Mouse (Mus musculus) neural tube, embryonic 10.5 days (tissue): ENCODE results near the gene Fstl3.

Experiments
- DNase-seq: peaks from one replicate; pipeline ENCODE4 v3.0.0-alpha.2; 2017; ENCODE audit warnings: low spot score; ENCODE audit errors: extremely low spot score

Gene Fstl3

DNA sequence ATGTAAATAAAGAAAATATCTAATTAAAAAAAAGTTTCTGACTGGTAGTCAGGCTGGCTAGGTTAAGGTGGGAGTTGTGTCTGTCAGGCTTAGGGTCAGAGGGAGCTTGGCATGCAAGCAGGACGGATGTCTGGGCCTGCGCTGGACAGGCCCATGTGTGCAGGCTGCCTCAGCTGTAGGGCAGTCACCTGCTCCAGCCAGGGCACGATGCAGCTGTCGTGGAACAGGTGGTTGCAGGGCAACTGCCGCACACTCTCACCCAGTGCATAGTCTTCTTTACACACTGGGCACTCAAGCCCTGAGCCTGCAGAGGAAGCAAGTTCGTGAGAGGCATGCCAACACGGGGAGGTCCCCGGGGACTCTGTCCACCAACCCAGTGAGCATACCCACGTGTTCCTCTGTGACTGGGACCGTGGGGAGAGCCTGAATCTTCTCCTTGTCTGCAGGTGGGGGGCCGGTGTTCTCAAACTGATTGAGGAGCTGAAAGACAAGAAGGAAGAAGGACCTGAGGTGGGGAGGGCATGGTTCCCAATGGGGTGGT, 16.4 kb upstream of the Fstl3 start:
- DNase-seq, result no peak

DNA sequence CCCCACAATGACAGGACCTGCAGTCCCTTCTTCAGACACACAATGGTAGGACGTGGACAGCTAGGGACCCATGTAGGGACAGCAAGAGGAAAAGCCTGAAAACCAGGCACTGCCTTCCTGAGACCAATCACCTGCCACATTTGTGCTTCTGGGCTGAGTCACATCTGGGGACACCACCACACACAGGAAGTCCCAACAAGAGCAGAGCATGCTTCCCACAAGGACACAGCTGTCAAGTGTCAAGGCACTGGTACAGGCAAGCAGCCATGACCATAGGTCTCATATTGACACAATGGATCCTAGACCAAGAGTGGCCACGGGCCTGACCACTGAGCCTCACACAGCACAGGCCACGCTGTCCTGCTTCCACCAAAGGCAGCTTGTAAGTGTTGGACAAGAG, 14.2 kb upstream of the Fstl3 start:
- no peak for DNase-seq

DNA sequence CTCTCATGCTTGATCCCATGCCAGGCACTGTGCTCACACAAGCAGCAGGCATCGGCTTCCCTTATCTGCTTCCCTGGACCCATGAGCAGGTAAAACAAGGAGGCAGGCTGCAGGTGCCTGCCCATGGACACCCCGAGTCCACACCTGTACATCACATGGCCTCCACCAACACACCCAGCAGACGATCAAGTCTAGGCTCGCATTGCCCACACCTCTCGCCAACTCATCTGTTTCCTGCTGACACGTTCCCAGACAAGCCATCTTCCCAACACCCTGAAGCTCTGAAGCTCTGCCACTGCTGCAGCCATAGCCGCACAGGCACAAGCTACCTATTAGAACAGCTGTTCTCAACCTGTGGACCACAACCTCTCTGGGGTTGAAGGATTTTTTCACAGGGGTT, 12.8 kb upstream of the Fstl3 start:
- no peak for DNase-seq

DNA sequence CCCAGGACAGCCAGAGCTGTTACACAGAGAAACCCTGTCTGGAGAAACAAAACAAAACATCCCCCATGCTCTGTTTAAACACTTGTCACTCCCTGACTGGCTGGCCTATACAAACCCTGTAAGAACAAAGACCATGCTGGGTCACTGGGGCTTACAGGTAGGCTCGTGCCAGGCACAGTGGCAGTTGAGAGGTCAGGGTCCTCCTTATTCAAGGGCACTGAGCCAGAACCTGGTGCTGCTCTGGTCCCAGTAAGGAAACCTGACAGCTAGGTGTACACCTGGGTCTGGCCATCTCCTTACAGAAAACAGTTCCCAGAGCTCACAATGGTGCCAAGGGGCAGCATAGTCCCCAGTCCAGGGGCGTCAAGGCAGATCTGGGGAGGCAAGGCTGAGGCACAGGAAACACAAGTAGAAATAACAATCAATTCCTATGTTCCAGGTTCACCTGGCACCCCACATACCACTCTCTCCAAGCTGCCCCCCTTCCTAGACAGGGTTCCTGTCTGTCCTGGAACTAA, 11.8 kb upstream of the Fstl3 start:
- no peak for DNase-seq

DNA sequence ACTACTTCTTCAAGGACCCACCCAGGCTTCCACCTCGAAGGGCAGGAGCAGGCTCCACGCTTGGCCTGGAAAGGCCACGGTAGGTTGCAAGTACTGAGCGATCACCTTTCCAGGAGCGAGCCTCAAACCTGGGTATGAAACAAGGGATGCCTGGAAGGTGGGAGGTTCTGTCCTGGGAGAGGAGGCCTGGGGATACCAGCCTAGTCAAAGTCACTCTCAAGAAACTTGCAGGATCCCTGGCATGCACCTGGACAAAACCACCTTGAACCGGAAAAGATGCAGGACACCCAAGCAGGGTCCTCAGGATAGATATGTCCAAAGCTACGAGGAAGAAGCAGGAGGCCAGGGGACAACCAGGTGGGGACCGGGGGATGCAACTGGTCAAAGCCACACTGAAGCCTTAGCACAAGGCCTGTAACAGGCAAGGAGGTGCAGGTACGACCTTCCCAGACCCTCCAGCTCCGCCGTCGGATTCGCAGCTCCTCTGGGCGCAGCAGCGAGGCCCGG, 11.0 kb upstream of the Fstl3 start:
- DNase-seq, result peak; percentile 48

DNA sequence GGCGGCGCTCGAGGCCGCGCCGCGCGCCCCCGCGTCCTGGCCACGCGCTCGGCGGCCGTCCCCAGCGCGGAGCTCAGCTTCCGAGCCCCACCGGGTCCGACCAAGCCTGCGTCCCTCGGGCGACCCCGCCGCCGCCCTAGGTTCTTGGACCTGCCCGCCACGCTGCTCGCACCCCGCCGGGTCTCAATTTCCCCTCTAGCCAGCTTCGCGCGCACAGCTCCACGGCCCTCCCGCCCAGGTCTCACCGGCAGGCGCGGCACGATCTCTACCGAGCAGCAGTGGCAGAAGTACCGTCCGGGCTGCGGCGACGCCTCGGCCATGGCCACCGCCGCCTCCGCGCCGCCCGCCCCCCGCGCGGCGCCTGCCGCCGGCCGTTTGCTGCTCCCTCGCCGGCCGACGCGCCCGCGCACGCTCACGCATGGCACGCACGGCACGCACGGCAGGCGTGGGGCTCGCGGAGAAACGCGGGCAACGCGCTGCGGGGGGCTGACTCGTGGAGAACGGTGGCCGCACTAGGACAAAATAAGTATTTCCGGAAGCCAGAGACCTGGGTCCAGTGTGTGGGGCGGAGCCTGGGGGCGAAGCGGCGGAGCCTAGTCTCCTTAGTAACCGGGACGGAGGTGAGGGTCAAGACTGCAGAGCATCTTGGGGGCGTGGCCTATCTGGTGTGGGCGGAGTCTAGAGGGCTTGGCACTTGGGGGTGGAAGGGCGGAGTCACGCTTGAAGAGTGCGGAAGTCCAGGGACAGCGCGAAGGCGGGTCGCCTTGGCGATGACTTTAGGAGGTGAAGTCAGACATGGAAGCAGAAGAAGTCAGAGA, 10.4 kb upstream of the Fstl3 start, which contains the start of gene Rnf126:
Rnf126 (minus strand) TSS at position 445 of the 818 bp plus-strand sequence.
- DNase-seq, result peak; percentile 100

DNA sequence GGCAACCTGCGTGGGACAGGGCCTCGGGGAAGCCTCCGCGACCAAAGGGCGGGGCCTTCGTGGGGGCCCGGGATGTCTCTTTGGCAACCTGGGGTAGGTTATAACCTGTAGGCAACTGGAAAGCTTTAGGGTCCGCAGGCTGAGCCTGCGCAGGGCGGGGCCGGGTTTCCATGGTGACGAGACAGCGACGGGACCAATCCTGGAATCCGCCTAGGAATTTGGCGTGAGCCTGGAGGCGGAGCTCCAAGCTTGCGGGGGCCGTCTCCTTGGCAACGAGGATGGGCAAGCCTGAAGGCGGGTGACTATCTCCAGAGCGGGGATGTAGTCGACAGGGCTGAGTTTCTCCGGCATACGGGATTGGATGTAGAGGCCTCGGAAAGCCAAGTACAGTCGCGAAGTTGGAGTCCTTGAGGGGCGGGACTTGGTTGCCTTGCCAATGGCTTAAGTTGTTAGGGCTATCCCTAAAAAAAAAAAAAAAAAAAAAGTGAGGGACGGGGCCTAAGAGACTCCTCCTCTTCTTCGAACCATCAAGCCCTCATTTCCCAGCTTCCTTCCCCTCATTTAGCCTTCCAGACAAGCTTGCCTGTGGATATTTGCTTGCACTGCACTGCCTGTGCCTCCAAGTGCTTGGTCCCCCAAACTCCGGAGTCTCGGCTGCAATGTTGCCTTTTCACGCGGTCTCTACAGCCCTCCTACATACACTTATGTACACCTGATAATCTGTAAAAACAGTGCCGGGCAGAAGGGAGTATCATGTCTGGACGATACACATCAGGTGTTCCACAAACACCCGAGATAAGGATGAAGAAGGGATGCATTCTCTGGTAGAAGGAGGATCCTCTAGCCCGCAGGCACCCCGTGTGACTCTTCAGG, 9.5 kb upstream of the Fstl3 start:
- peak; percentile 91 for DNase-seq

DNA sequence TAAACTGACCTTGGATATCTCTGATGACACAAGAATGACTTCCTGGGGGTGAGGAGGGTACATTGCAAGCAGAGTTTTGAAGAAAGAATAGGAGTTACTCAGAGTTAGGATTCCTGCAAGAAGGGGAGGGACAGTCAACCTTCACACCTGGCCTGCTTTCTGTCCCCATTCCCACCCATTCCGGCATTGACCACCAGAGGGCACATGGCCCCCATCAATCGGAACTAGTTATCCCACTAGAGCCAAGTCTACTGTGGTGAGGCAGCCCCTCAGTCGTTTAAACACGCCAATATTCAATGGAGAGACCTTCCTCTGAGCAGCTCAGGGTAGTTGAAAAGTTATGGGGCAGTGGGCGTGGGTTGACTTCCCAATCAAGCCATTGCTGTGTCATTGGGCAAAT, 8.7 kb upstream of the Fstl3 start:
- DNase-seq, result peak; percentile 86

DNA sequence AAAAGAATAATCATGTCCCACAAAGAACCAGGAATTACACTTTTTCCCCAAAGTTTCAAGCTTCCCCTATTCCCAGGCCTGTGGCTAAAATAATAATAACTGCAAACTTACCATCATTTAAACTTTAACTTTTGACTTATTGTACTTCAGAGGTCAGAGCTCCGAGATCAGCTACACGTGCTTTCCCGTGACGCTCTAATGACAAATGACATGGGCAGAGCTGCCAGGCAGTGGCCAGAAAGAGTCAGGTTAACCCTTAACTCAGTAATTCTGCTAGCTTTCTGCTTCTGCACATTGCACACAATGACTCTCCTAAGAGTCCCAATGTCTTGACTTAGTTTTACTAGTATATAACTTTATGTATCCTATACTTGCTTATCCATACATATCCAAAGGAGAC, 7.7 kb upstream of the Fstl3 start:
- no peak for DNase-seq

DNA sequence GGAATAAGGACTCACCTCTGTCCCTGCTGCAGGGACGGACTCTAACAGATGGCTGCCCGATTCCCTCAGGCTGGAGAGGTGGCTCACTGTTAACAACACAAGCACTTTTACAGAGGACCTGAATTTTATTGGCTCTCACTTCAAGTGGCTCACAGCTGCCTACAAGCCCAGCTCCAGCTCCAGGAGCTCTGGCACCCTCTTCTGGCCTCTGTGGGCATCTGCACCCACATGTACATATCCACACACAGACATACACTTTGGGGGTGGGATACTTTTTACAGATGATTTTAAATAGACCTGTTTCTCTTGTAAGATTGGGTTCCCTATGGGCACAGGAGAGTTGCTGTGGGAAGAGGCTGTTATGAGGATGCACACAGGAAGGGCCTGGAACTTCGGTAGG, 4.8 kb upstream of the Fstl3 start:
- no peak for DNase-seq

DNA sequence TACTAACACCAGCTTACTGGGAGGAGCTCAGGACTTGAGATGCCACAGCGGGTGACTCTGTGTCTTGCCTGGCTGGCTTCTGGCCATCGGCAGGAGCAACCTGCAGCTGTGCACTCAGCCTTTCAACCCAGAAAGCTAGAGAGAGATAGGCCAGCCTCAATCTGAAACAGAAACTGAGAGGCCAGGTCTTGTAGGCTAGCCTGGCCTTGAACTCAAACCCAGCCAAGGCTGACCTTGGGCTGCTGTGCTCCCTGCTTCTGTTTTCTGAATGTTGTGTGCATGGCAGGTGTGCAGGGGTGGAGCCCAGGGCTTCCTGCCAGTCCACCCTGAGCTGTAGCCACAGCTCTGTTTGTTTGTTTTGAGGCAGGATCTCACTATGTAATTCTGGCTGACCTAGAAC, 3.9 kb upstream of the Fstl3 start:
- DNase-seq, result no peak

DNA sequence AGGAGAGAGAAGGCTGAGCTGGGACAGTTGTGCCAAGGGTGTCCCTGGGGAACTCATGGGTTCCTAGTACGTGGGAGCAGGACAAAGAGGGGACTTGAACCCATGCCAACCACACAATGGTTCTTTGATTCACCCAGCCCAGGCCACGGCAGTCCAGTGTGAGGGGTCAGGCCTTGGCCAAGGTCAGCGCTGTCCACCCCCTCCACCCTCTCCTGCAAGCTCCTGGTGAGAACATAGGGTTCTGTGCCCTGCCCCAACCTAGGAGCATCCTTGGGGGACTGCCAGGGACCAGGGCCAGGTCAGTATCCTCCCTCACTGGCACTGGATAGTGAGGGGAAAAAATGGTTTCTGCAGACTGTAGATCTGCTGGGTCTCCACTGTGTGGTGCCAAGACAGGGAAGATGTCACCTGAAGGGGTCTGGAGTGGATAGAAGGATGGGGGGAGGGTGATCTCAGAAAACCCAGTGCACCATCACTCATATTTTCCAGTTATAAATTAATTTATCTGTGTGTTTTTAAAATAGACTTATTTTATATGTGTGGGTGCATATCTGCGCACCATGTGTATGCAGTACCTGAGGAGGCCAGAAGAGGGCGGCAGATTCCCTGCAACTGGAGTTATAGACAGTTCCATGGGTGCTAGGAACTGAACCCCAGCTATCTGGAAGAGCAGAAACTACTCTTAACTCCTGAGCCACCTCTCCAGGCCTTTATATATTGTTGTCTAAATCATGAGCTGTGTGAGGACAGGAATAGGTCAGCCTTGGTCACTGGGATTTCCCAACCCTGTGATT, 2.4 kb upstream of the Fstl3 start:
- no peak for DNase-seq

DNA sequence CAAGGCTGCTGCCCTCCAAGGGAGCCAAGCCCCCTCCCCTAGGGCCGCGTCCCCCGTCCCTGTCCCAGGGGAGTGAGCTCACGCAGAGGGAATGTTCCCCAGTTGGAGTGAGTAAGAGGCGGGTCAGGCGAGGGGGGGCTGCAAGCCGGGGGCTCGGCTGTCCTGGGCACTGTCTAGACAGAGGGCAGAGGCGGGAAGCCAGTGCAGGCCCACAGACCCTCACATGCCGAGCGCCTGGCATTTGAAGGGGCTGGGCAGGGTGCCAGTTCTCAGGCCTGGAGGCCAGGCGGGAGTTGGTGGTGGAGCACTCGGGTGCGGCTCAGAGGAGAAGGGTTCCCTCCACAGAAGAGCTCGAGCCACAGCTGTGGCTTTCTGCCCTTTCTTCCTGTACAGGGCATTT, 934 bp downstream of the Fstl3 start:
- no peak for DNase-seq

DNA sequence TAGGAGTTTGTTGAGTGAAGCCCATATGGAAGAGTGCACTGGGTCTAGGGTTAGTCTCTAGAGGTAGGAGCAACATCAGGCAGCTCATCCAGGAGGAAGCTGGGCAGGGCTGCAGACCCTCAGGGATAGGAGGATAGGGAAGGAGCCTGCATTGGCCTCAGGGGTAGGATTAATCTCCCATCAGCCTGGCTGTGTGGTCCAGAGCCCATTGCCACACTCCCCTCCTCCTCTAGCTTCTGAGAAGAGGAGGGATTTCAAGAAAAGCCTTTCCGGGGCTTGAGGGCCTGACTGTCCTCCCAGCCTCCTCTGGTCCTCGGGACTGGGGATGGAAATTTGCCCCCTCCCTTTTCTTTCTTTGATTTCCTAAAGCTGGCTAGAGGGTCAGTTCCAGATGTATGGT, 2.1 kb downstream of the Fstl3 start:
- no peak for DNase-seq

DNA sequence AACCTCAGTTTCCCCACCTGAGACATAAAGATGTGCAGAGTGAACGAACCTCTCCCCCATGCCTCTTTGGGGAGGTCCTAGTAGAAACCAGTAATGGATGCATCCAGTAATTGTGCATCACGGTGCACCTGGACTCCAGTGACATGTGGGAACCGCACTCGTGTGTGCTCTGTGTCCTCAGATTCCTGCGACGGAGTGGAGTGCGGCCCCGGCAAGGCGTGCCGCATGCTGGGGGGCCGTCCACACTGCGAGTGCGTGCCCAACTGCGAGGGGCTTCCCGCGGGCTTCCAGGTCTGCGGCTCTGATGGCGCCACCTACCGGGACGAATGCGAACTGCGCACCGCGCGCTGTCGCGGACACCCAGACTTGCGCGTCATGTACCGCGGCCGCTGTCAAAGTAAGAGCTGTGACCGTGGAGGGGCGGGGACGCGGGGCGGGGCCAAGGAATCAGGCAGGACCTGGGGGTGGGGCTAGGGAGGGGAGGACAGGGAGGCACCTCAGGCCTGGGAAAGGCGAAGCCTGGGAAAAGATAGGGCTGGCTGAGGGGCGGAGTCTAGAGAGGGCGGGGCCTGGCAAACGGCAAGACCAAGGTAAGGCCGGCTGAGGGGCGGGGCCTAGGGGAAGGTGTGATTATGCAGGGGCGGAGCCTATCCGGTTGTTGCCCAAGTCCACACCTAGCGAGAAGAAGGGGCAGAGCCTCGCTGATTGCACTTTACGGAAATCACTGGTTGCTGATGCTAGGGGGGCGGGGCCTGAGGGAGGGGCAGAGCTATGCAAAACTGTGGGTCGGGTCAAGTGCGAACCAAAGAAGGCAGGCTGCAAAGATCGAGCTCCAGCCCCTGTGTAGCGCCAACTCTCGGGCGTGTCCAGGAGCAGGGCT, 3.0 kb downstream of the Fstl3 start:
- peak; percentile 98 for DNase-seq

DNA sequence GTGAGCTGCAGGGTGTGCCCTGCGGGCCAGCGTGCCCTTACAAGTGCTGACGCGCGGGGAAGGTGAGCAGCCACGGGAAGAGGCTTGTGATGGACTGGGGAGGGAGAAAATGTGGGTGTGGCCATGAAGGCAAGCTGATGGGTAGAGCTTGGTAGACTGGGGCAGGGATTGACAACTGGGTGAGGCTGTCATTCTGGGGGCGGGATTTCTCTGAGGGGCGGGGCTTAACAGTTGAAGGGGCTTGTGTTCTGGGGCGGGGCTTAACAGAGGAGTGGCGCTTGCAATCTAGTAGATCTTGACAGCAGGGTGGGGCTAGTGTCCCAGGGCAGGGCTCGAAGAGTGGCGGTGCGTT, 3.6 kb downstream of the Fstl3 start:
- no peak for DNase-seq

DNA sequence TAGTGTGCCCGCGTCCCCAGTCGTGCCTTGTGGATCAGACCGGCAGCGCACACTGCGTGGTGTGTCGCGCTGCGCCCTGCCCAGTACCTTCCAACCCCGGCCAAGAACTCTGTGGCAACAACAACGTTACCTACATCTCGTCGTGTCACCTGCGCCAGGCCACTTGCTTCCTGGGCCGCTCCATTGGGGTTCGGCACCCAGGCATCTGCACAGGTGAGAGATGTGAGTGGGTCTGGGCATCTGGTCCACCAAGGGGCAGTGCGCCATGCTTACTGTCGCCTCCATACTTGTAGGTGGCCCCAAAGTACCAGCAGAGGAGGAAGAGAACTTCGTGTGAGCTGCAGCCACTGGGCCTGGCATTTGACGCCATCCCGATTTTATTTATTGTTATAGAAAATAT, 4.1 kb downstream of the Fstl3 start:
- DNase-seq, result no peak

DNA sequence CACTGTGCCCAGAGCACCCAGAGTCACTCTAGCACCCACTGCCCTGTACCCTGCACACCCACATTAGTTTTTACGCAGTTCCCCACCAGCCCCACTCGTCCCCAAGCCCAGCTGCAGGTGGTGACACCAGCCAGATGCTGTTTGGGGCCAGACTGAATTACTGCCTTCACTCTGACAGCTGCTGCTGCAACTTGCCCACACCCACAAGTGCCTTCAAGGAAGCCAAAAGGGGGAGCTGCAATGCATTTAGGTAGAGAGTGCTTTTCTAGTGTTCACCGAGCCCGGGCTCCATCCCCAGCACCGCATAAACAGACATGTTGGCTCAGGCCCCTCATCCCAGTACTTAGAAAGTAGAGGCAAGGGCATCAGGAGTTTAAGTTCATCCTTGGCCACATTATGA, 4.9 kb downstream of the Fstl3 start:
- DNase-seq, result no peak

DNA sequence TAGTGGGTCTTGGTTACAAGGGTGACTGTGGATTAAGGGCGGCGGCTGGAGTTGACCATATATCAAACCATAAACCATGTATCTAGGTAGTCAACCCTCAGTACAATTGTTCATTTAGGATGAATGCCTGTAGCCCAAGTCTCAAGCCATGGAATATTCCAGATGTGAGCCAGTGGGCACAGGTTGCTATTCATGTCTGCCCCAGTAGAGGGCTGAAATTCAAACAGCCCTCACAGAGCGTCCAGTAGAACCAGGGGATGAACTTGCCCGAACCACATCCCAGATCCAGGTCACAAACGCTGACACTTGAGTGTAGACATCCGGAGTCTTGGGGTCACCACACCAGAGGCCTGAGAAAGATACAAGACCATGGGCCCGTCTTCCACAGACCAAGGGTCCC, 6.0 kb downstream of the Fstl3 start:
- no peak for DNase-seq
